Mouse (Mus musculus) E14TG2a.4 (cell line): ENCODE data around the gene Styxl1.

ENCODE experiments used
- H3K27me3 ChIP-seq: 2 replicates; pipeline ENCODE4 v1.6.1; 2014; ENCODE audit warnings: low read length, control low read depth; ENCODE audit not compliant: insufficient read depth
- H3K36me3 ChIP-seq: 2 replicates; pipeline ENCODE4 v1.6.1; 2014; ENCODE audit warnings: low read length, control low read depth; ENCODE audit not compliant: insufficient read depth
- H3K4me1 ChIP-seq: replicated peaks from 2 replicates; pipeline ENCODE4 v1.6.1; 2014; ENCODE audit warnings: low read depth, low read length, control low read depth
- H3K4me3 ChIP-seq: replicated peaks from 2 replicates; pipeline ENCODE4 v1.5.1; 2014; ENCODE audit warnings: mild to moderate bottlenecking, low read length
- H3K9me3 ChIP-seq: 2 replicates; pipeline ENCODE4 v1.6.1; 2014; ENCODE audit warnings: low read length, control low read depth
- CTCF ChIP-seq: conservative IDR thresholded peaks from 2 replicates; pipeline ENCODE4 v1.5.1; 2014; ENCODE audit warnings: low read length
- NANOG ChIP-seq: IDR thresholded peaks from 2 replicates; pipeline ENCODE4 v1.6.1; 2014; ENCODE audit warnings: borderline replicate concordance, low read length, mixed read lengths
- POU5F1 ChIP-seq: IDR thresholded peaks from 2 replicates; pipeline ENCODE4 v1.6.1; 2014; ENCODE audit warnings: low read length, borderline replicate concordance

Gene Styxl1

GRCm38 (mm10) chr5:135703431-135703830, 74.8 kb downstream of the Styxl1 start:
- H3K9me3 ChIP-seq = no peaks in the 10 kb centered on the region
- H3K4me1 ChIP-seq = peaks cover 55% of the 10 kb centered on the region
- no peak overlapping the region for H3K4me3 ChIP-seq
- no peaks in the 10 kb centered on the region for H3K27me3 ChIP-seq
- peaks cover 51% of the 10 kb centered on the region for H3K36me3 ChIP-seq
- TF ChIP-seq CTCF (no peak), NANOG (no peak), POU5F1 (no peak)

- H3K4me1 ChIP-seq = peaks cover 51% of the 10 kb centered on the region
- H3K36me3 ChIP-seq = peaks cover 44% of the 10 kb centered on the region
- H3K27me3 ChIP-seq = no peaks in the 10 kb centered on the region
- no peaks in the 10 kb centered on the region for H3K9me3 ChIP-seq
- no peak overlapping the region for H3K4me3 ChIP-seq
- no peak for TF ChIP-seq POU5F1
- TF ChIP-seq CTCF = no peak; the same call in 1 of the 2 replicates
- no peak for TF ChIP-seq NANOG
These were observed 75.4 kb downstream of the Styxl1 start for GRCm38 (mm10) chr5:135702682-135703192.

GRCm38 (mm10) chr5:135702190-135702589, 76.0 kb downstream of the Styxl1 start:
- H3K36me3 ChIP-seq = peaks cover 39% of the 10 kb centered on the region
- no peak overlapping the region for H3K4me3 ChIP-seq
- no peak for TF ChIP-seq CTCF
- no peaks in the 10 kb centered on the region for H3K27me3 ChIP-seq
- peaks cover 46% of the 10 kb centered on the region for H3K4me1 ChIP-seq
- no peaks in the 10 kb centered on the region for H3K9me3 ChIP-seq

- H3K9me3 ChIP-seq = no peaks in the 10 kb centered on the region
- TF ChIP-seq NANOG (no peak), CTCF (no peak), POU5F1 (no peak)
- H3K36me3 ChIP-seq = peaks cover 33% of the 10 kb centered on the region
- no peaks in the 10 kb centered on the region for H3K27me3 ChIP-seq
- peaks cover 41% of the 10 kb centered on the region for H3K4me1 ChIP-seq
- H3K4me3 ChIP-seq = no peak overlapping the region
These were observed 76.6 kb downstream of the Styxl1 start for GRCm38 (mm10) chr5:135701601-135702000.

- no peak for TF ChIP-seq NANOG
- no peak for TF ChIP-seq CTCF
- no peak for TF ChIP-seq POU5F1
- Histone ChIP-seq H3K27me3 (no peaks in the 10 kb centered on the region), H3K4me3 (no peak overlapping the region), H3K4me1 (peaks cover 48% of the 10 kb centered on the region), H3K36me3 (peaks cover 20% of the 10 kb centered on the region), H3K9me3 (no peaks in the 10 kb centered on the region)
These were observed 80.5 kb downstream of the Styxl1 start for GRCm38 (mm10) chr5:135697711-135698111.
